Mouse (Mus musculus) CD4-positive, CD25-positive, alpha-beta regulatory T cell, adult 9 weeks (primary cell): ENCODE measurements around the gene Trp53i11. TPM values are rescaled to one million over a fixed set of nuclear protein-coding genes. Genes with fewer than 3 reads are reported as not detected.

Experiments
- polyA plus RNA-seq: library from polyadenylated mRNA; unstranded; fragments of 100-300 nt; shearing (Covaris generic); gene quantifications from one replicate; pipeline ENCODE4 v1.2.1, GENCODE M21; 2017

Gene Trp53i11
- 52.6 TPM for polyA plus RNA-seq

GRCm38 (mm10) chr2:93187323-93187996 is at the start of gene Trp53i11:
TSS of gene Trp53i11 (plus strand) at chr2:93187548.

Other genes starting within 250 kb of the Trp53i11 start
- gene Prdm11, start 141.4 kb upstream of the Trp53i11 start, polyA plus RNA-seq: 1.1 TPM
- gene Tspan18, start 147.0 kb downstream of the Trp53i11 start, polyA plus RNA-seq: 0.07 TPM